Mouse (Mus musculus) naive thymus-derived CD4-positive, alpha-beta T cell, adult 2 months (primary cell): ENCODE measurements at regions not wholly inside any gene's neighbourhood (a gene's known extent, or its start where the extent isn't known, plus 50 kb on each side); places are given as distances from the start of the nearest gene placed in this dataset.

Experiments
- DNase-seq: peaks from one replicate; pipeline ENCODE4 v3.0.0-alpha.2; 2011; ENCODE audit warnings: low read depth

- DNase-seq: no peak
These were observed 263.5 kb upstream of the Sdk2 start for GRCm38 (mm10) chr11:114330316-114330715.

DNA sequence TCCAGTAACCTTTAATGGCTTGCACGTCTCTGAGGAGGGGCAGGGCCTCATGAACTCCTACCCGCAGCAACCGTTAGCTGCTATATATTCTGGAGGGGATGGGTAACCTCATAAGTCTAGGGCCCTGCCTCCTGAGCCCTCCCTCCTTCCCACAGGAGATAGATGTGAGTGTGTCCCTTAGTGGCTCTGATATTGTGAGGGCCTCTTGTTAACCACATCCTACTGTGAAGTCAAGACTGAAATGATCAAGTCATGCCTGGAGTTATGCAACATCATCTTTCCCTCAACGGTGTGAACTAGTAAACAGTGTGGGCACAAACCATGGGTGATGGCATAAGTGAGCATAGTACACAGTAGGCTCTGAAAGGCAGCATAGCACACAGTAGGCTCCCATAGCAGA, 255.8 kb upstream of the Sdk2 start:
- peak; percentile 31 for DNase-seq

DNA sequence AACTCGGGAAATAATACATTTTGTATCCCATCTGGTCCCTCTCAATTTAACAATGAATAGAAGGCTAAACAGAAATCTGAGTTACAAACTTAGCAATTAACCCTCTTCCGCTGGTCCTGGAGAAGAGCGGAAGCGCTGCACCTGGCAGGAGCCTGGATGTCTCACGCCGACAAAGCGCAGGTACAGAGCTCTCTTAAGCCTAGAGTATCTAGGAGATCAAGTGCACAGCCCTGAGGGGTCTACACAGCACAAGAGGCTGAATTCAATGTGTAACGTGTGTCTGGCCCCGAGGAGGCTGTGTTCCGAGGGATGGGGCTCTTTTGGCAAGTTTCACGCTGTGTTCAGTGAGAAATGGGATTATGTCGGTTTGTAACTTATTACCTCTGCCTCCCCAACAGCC, 255.1 kb upstream of the Sdk2 start:
- no peak for DNase-seq

DNA sequence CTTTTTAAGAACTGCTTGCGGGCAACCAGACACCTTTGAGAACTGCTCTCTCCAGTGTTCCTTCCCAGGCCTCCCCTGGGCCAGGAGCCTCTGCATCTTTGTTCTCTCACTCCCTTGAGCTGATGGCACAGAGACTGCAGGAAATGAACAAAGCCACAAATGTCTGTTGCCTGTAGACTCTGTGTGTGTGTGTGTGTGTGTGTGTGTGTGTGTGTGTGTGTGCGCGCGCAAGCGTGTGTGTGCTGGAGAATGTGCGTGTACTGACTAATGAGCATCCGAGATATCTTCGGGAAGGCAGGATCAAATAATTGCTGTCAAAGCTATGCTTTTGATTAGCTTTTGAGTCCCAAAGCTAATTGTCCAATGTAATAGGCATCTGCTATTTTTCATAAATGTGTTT, 254.7 kb upstream of the Sdk2 start:
- peak; percentile 71 for DNase-seq

GRCm38 (mm10) chr11:114315274-114315673, 248.4 kb upstream of the Sdk2 start:
- DNase-seq: no peak

DNA sequence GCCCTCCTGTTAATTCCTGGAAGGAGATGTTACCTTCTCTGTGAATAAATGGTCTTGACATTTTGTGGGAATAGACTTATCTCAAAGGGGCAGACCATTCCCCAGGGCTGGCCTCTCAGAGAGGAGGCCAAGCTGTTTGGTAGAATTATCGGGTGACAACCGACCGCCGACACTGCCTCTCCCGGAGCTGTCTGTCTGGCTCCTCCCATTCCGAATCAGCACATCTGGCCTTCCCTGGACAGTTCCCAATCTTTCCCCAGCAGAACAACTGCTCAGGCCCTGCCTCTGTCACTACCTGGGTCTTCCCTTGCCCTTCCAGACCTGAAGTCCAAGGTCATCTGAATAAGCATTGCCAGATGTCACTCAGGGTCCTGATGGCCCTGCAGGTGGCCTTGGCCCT, 246.8 kb upstream of the Sdk2 start:
- DNase-seq: no peak

DNA sequence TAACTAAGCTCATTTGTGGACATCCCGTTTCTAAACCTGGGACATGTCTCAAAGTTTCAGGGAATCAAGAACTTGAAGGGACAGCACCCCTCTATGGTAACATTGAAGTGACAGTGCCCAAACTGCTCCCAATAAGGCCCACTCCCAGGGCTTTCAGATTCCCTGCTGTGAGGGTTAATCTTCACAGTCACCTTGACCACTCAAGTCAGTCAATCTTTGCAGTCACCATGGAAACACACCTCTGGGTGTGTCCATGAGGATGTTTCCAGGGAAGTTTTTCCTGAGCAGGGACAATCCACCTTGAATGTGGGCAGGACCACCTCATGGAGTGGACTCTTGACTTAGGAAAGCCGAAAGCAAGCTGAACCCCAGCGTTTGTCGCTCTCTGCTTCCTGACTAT, 244.8 kb upstream of the Sdk2 start:
- DNase-seq: no peak

GRCm38 (mm10) chr11:114303636-114304354, 236.9 kb upstream of the Sdk2 start:
- DNase-seq: no peak

DNA sequence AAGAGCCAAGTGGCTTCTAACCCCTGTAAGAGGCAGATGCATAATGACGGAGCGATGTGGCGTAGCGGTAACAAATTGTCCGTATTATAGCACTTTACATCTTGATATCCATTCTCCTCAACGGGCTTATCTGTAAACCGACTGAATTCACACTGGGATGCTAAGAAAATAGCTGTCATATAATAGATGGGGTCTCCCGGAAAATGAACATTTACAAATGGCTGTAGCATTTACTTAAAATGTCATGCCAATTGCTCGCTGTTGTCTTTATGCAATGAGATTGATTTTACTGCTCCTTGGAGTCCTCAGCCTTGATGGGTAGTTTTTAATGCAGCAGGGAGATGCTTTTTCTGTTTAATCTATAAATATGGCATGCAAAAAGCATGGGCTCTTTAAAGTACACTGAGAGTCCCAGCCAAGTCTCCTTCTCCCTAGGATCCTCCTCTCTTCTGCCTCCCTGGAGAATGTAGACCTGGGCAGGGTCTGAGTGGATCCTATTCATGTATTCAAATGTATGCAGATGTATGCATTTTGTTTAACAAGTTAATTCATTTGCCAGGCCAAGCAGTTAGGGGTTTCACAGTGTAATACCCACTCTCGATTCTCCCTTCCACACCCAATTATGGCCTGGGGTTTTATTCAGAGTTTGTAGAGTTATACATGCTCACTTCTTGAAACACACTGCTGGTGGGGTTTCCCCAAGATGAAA, 233.9 kb upstream of the Sdk2 start:
- DNase-seq: no peak

DNA sequence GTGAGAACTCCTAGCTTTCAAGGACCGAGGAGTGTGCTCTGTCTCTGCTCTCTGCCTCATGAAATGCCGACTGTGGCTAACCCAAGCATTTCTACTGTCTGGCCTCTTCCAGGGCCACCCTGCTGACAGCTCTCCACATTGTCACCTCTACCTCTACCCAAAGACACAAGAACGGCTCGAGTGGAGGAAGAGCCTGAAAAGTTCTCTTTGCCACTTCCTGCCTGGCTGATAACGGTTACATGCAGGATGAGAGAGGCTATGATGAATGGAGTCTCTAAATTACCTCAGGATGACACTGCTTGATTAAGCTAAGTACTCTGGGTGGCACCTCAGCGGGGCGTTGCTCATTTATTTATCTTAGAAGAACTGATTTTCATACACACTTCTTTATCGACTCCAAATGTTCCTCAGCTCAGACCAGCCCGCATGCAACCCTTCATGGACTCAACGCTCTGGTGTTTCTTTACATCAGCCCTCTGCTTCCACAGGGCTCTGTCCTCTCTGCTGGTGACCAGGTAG, 230.0 kb upstream of the Sdk2 start:
- peak; percentile 33 for DNase-seq

GRCm38 (mm10) chr11:114294511-114295250, 227.8 kb upstream of the Sdk2 start:
- DNase-seq: no peak

GRCm38 (mm10) chr11:114291258-114291657, 224.4 kb upstream of the Sdk2 start:
- no peak for DNase-seq

DNA sequence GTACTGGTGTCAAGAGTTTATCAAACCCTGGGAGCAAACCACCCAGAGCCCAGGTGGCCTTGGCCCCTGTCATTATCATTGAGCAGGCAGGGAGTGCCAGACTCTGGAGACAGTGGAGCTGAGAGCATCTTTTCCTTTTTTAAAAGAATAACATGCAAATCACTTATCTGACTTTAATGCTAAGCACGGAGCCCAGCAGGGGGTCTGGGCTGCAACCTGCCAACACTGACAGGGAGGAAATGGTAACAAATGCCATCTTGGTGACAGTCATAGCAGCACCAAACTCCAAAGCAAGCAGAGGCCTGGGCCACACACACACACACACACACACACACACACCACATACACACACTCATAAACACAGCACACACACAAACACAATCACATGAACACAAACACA, 223.1 kb upstream of the Sdk2 start:
- DNase-seq: no peak

DNA sequence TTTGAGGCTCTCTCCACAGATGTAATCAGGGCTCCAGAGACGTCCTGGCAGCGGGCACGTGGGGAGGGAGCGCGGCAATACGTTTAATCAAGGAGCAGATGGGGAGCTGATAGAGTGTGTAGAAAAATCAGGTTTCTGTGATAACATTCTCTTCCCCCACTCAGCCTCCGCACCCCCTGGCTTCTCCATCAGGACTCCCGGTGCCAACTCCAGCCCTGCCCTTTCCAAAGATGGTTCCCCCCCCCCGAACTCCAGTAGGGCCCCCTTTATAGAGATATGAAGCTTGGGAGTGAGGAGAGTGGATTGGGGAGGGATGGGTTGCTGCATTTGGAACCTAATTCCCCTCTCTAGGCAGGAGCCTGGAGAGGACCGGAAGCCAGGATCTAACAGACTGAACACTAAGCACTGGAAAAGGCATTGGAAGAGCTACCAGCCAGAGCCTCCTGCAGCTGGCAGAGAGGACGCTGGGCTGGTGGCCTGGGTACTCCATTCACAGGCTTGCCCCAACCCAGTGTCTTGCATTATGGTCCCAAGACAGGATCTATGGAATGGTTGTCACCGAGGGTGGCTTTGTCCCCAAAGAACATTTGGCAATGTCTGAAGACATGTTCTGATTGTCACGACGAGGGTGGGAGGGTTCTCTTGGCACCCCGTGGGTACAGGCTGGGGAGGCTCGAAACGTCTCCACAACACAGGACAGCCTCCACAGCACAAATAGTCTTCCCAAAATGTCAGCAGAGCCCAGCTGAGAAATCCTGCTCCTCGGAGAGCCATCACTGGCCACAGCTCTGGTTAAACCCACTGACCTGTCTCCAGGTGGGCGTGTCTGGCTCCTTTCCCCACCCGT, 218.2 kb upstream of the Sdk2 start:
- no peak for DNase-seq

DNA sequence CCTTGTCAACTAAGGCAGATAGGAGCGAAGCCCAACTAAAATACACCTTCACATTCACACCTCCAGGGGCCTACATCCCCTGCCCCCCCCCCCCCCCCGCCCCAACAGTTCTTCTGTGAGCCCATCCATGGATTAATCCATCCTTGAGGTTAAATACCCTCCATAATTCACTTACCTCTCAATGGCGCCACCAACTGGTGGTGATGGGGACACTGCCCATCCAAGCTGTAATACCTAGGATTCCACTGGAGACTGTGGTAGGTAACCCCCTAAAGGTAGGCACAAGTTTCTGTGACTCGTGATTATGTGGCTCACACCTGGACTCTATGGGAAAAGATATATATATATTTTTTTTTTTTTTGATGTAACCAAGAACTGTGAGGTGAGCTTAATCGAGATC, 216.4 kb upstream of the Sdk2 start:
- peak; percentile 40 for DNase-seq

DNA sequence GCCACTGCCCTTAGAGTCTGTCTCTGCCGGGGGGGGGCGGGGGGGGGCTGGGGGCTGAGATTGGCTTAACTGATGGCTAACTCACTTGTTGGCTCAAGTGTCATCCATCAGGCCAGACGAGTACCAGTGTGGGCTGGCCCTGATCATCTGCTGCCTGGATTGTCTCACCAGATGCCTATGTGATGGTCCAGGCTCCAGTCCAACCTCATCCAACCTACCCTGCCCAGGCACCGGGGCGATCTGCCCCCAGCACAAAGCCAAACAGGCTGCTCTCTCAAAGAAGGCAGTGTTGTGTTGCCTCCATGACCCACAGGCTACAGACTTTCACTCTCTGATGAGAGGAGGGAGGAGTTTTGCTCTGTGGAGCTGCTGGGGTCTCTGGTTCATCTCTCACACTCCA, 215.7 kb upstream of the Sdk2 start:
- DNase-seq: no peak

GRCm38 (mm10) chr11:114281846-114282245, 215.0 kb upstream of the Sdk2 start:
- no peak for DNase-seq

DNA sequence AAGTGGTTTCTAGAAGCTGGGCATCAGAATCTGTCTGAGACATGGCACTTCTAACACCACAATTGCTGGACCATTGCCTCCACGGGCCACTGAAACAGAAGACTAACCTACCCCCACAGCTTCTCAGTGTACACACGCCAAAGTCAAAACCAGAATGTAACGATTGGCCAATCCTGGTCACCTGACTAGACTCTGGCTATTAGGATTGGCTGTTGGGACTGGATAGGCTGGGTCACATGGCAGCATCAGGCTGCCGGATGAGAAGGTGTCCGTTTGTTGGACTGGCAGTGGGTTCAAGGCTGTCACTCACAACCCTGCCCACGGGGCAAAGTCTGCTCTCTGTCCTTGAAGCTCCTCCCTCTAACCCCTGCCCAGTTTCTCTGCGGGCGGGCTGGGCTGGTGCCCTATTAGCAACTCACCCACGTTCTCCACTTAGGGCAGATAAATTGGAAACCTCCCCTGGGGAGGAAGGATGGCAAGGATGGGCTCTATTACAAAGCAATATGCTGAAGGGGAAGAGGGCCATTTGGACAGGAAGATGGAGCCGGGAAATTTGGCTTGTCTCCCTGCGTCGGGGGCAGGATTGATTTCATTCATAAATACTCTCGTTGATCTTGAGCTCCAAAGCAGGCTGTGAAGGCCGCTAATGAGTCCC, 214.3 kb upstream of the Sdk2 start:
- no peak for DNase-seq

GRCm38 (mm10) chr11:114277513-114278304, 210.9 kb upstream of the Sdk2 start:
- DNase-seq: no peak

DNA sequence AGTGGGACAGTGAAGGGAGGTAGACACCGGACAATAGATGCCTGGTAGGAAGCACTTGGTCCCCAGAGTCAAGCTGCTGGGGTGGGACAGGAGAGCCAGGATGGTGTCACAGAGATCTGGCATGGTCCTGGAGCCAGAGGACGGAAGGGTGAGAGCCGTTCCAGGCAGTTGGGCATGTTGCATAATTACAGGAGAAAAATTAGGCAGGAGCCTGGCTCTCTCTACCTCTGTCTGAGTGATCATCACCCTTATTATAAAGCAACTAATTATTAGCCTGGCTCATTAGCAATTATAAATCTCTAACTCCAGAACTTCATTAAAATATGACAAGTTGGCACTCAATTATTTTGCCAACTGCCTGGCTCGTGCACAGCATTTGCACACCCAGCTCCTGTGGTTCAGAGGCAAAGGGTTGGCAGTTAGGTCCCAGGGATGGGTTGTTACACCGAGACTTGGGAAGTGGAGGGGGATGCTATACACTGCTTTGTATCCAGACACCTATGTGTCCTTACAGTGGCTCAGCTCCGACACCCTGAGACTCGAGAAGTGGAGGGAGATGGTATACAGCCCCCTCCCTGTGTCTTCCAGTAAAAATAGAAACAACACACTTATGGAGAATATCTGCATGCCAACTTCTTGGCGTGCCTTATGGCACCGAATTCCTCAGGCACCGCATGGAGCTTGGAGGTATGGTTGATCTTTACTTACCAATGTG, 203.7 kb upstream of the Sdk2 start:
- no peak for DNase-seq
